Mouse (Mus musculus): Measurements from ENCODE around the gene Nrn1.

Nrn1 gene

DNA sequence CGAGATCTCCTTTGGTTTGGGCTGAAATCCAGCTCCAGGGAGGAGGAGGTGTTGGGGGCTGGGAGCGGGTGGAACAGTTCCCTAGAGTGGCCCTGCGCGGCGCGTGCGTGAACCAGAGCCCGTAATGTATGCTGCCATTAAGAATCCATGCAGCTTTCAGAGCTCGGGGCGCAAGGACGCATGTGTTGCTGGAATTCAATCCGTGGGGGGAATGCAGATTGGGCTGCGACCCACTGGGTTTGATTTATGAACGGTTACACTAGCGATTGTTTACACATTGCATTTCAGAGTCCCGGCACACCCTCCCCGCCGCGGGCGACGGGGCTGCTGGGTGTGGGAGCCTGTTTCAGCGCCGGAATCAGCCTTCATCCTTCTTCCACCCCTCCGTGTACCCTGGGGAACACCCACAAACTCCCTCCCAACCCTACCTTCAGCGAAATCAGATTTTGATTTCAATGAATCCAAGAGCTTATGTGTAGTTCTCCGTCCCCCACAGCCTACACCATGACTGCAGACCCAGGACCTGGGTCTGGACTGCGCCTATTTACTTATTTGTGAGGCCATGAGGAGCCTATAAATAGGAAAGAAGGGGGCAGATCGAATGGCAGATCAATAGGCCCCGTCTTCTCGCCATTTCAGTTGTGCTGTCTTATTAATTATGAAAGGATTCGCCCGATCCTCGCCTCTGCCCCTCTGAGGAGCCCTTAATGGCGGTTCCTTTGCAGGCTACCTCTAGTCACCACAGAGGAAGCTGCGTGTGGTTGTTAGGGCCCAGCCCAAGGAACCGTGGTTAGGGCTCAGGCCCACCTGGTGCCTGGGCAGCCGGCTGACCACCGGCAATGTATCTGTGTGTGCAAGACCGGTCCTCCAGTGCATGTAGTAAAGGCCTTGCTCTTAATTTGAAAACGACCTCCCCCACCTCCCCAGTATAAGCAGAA is 10.1 kb downstream of the Nrn1 start:
- no peak for DNase-seq (ENCODE audit: low spot score)

GRCm38 (mm10) chr13:36723726-36724300 is 11.1 kb downstream of the Nrn1 start:
- DNase-seq (ENCODE audit: low spot score): no peak

GRCm38 (mm10) chr13:36722309-36722708 is 12.6 kb downstream of the Nrn1 start:
- DNase-seq (ENCODE audit: low spot score): no peak

GRCm38 (mm10) chr13:36720297-36721017 is 14.5 kb downstream of the Nrn1 start:
- no peak for DNase-seq (ENCODE audit: low spot score)

- DNase-seq (ENCODE audit: low spot score): no peak
Measured at GRCm38 (mm10) chr13:36717376-36717775, 17.6 kb downstream of the Nrn1 start.

DNA sequence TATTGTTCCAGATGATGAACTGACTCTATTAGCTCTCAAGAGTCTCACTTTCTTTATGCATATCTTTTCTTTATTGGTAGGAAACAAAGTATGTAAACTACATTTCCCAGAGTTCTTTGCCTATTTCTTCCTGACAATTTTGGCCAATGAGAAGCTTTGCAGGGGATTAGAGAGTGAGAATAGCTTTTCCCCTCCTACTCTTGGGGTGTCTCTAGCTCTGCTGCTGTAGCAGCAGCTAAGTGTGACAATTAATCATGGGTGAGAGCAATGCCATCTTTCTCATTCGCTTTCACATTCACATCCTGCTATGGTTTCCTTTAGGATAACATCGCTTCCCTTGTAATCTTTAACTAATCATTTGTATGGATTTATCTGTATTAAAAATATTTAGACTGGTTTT is 18.2 kb downstream of the Nrn1 start:
- no peak for DNase-seq (ENCODE audit: low spot score)

- no peak for DNase-seq (ENCODE audit: low spot score)
Measured at GRCm38 (mm10) chr13:36714101-36714500, 20.8 kb downstream of the Nrn1 start.

- DNase-seq (ENCODE audit: low spot score): no peak
Measured at GRCm38 (mm10) chr13:36707088-36707690, 27.7 kb downstream of the Nrn1 start.

GRCm38 (mm10) chr13:36696351-36696771 is 38.6 kb downstream of the Nrn1 start:
- DNase-seq (ENCODE audit: low spot score): no peak

DNA sequence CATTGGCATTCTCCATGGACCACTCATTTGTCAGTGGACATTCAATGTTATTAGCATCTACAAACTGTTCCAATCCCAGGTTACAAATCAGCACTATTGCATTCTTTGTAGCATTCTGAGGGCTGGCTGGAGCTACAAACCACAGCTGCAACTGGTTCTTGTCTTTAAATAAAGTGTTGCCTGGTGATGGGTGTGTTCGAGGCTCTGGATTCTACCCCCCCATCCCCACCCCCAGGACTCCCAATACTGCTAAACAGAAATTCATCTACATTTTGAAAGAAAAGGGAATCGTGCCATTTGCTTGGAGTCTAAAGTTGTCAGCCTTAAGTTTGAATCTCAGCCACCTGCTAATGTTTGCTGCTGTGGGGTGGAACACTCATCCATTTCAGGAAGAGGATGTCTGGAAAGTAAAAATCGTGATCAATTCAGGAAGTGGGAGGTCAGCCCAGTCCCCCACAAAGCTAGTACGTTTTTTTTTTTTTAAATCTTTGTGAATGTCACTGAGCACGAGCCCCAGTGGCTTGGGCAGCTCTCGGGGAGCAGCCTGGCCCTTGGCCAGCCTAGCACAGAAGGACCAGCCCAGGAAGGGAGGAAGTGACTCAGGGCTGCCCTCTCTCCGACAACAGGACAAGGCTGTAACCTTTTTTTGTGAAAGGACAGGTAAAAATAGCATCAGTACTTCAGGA is 39.3 kb downstream of the Nrn1 start:
- no peak for DNase-seq (ENCODE audit: low spot score)

DNA sequence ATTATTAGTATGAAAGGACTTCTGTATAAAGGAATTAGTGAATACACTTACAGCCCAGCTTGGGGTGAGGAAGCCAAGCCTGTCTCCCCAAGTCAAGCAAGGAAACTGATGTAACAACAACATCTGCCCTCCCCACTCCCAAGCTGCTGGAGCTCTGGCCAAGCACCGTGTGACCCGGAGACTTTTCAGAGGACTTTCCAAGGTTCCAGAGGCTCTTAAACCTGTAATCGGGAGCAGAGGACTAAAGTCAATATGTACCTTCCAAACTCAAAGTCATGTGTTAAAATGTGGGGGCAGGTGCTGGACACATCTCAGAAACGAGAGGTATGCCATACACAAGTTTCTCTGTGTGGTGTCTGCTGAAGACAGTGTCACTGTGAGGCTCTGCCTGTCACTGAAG is 51.4 kb downstream of the Nrn1 start:
- no peak for DNase-seq (ENCODE audit: low spot score)

- no peak for DNase-seq (ENCODE audit: low spot score)
Measured at GRCm38 (mm10) chr13:36680690-36681355, 54.1 kb downstream of the Nrn1 start.

DNA sequence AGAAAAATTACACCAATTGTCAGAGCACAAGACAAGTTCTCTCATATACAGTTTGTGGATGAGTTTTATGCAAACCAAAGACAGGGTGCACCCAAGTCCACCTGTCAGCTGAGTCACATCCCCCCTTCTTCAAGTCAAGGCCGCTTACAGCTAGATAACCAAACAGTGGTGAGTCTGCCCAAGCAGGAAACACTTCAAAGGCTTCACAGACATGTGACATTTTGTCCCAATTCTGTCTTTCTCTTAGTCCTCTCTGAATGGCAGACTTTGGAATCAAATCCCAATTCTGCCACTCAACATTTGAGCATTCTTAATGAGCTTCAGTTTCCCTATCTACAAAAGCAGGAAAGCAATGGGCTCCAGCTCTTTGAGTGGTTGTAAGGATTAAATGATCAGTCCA is 55.6 kb downstream of the Nrn1 start:
- no peak for DNase-seq (ENCODE audit: low spot score)

Measured in c-Kit-positive CD71-positive TER-119-positive erythroid progenitor cells, embryonic 14.5 days (primary cell).